Mouse (Mus musculus): ENCODE data around the gene Klhl22.

Gene Klhl22

GRCm38 (mm10) chr16:17802456-17802838, 43.0 kb downstream of the Klhl22 start:
- no peak for DNase-seq (ENCODE audit: low read depth, low spot score)

- DNase-seq (ENCODE audit: low read depth, low spot score) = no peak
Observed at GRCm38 (mm10) chr16:17802839-17803674, 43.6 kb downstream of the Klhl22 start.

GRCm38 (mm10) chr16:17803675-17804448, 44.4 kb downstream of the Klhl22 start:
- DNase-seq (ENCODE audit: low read depth, low spot score) = no peak

- DNase-seq (ENCODE audit: low read depth, low spot score) = no peak
Observed at GRCm38 (mm10) chr16:17804449-17804912, 45.1 kb downstream of the Klhl22 start.

GRCm38 (mm10) chr16:17804982-17805381, 45.6 kb downstream of the Klhl22 start:
- no peak for DNase-seq (ENCODE audit: low read depth, low spot score)

- DNase-seq (ENCODE audit: low read depth, low spot score) = no peak
Observed at GRCm38 (mm10) chr16:17806581-17807191, 47.3 kb downstream of the Klhl22 start.

GRCm38 (mm10) chr16:17807192-17808009, 48.0 kb downstream of the Klhl22 start:
- DNase-seq (ENCODE audit: low read depth, low spot score) = peak; percentile 68

GRCm38 (mm10) chr16:17809125-17809524, 49.7 kb downstream of the Klhl22 start:
- no peak for DNase-seq (ENCODE audit: low read depth, low spot score)

- DNase-seq (ENCODE audit: low read depth, low spot score) = peak; percentile 71
Observed at GRCm38 (mm10) chr16:17809711-17810110, 50.3 kb downstream of the Klhl22 start.

GRCm38 (mm10) chr16:17812120-17812519, 52.7 kb downstream of the Klhl22 start:
- no peak for DNase-seq (ENCODE audit: low read depth, low spot score)

- no peak for DNase-seq (ENCODE audit: low read depth, low spot score)
Observed at GRCm38 (mm10) chr16:17813173-17813572, 53.8 kb downstream of the Klhl22 start.

GRCm38 (mm10) chr16:17815411-17816402, 56.3 kb downstream of the Klhl22 start:
- peak; percentile 71 for DNase-seq (ENCODE audit: low read depth, low spot score)

- no peak for DNase-seq (ENCODE audit: low read depth, low spot score)
Observed at GRCm38 (mm10) chr16:17816528-17816927, 57.1 kb downstream of the Klhl22 start.

GRCm38 (mm10) chr16:17826500-17826899, 67.1 kb downstream of the Klhl22 start:
- no peak for DNase-seq (ENCODE audit: low read depth, low spot score)

GRCm38 (mm10) chr16:17828229-17828628, 68.8 kb downstream of the Klhl22 start:
- no peak for DNase-seq (ENCODE audit: low read depth, low spot score)

- no peak for DNase-seq (ENCODE audit: low read depth, low spot score)
Observed at GRCm38 (mm10) chr16:17828867-17829266, 69.4 kb downstream of the Klhl22 start.

- no peak for DNase-seq (ENCODE audit: low read depth, low spot score)
Observed at GRCm38 (mm10) chr16:17830385-17831178, 71.2 kb downstream of the Klhl22 start.

GRCm38 (mm10) chr16:17831781-17832180, 72.4 kb downstream of the Klhl22 start:
- DNase-seq (ENCODE audit: low read depth, low spot score) = no peak

- DNase-seq (ENCODE audit: low read depth, low spot score) = no peak
Observed at GRCm38 (mm10) chr16:17832821-17833220, 73.4 kb downstream of the Klhl22 start, which contains the start of gene B830017H08Rik. Gene B830017H08Rik, plus strand, starts transcription at chr16:17833121.

Measured in skeletal muscle tissue, adult 2 months (tissue).